Mouse (Mus musculus) embryonic fibroblast, embryonic 13.5 days (primary cell): ENCODE measurements around the gene Srsf12.

Experiments
- CTCF ChIP-seq: IDR thresholded peaks from 2 replicates; pipeline ENCODE4 v1.5.1; 2011; ENCODE audit warnings: mild to moderate bottlenecking, control low read depth, low read length, moderate library complexity, borderline replicate concordance; ENCODE audit not compliant: insufficient read depth
- POLR2A ChIP-seq: IDR thresholded peaks from 2 replicates; pipeline ENCODE4 v1.6.1; 2011; ENCODE audit warnings: low read depth, mild to moderate bottlenecking, control low read depth, low read length, moderate library complexity

DNA sequence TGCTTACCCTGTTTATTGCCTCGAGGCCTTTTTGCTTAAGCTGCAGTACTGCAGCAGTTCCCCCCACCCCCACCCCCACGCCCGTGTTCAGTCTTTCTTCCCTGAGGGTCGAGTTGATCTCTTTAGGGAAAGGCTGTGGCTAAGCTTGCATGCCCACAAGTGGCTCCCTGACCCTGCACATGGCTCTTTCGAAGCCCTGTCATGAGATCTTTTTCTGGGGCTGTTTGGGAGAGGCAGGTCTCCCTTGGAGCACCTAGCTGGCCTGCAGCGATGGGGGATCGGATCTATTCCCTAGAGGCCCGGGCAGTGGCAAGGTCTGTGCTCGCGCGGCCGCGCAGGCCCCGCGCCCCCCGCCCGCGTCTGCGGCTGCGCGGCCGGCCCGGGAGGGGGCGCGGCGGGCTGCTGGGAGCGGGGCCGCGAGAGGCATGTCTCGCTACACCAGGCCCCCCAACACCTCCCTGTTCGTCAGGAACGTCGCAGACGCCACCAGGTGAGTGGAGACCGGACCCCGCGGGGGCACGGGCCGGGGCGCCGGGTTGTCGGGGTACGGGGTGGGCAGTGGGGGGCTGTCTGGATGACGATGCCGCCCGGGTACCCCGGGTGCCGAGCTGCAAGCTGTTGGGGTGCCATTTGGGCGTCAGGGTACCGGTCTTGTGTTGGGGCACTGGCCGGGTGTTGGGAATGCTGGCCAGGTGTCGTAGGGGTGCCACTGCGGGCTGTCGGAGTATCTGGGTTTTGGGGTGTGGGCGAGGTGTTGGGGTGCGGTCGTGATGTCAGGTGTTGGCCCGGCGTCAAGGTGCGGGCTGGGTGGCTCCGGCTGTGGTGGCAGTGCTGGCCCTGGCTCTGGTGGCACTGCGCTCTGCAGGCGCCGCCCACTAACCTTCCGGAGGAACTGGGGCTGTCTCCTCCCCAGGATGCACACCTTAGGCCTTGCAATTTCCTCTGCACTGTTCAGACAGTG, at the start of gene Srsf12:
- TF ChIP-seq POLR2A (no peak), CTCF (no peak)
